Mouse (Mus musculus): ENCODE results near the gene Smim13. TPM values are rescaled to one million over a fixed set of nuclear protein-coding genes. Genes with fewer than 3 reads are reported as not detected.

Gene Smim13
- total and polyA plus RNA-seq, 2 experiments, result 5.2 to 14.6 TPM

GRCm38 (mm10) chr13:41293595-41293994 lies 44.0 kb downstream of the Smim13 start:
- no peak overlapping the region for H3K9ac ChIP-seq (ENCODE audit: low read depth, low read length)
- H3K79me2 ChIP-seq (ENCODE audit: control insufficient read depth, insufficient read depth, low read length), result no peaks in the 10 kb centered on the region
- no peak overlapping the region for H3K4me3 ChIP-seq (ENCODE audit: insufficient read depth, low read depth, low read length)
- TF ChIP-seq CTCF (IDR thresholded peaks at IDR 0.05; ENCODE audit: low read depth, low read length) (no peak), POLR2A (IDR thresholded peaks at IDR 0.05; ENCODE audit: extremely low read depth, insufficient read depth, low read length) (no peak)
- no peak overlapping the region for H3K27ac ChIP-seq (replicated peaks; ENCODE audit: insufficient read depth, low read depth, low read length)
- H3K36me3 ChIP-seq (ENCODE audit: control insufficient read depth, insufficient read depth, low read length), result no peaks in the 10 kb centered on the region
- no peaks in the 10 kb centered on the region for H3K27me3 ChIP-seq (ENCODE audit: control insufficient read depth, insufficient read depth, low read length)
- no peaks in the 10 kb centered on the region for H3K4me1 ChIP-seq (ENCODE audit: control insufficient read depth, insufficient read depth, low read length)
- no peak for DNase-seq (ENCODE audit: extremely low read depth, low read depth, low spot score)
- 89% methylated on average over 5 of the region's 5 CpGs for WGBS

- DNase-seq (ENCODE audit: extremely low read depth, low read depth, low spot score), result no peak
- no peaks in the 10 kb centered on the region for H3K27me3 ChIP-seq (ENCODE audit: control insufficient read depth, insufficient read depth, low read length)
- no peak for TF ChIP-seq POLR2A (IDR thresholded peaks at IDR 0.05; ENCODE audit: extremely low read depth, insufficient read depth, low read length)
- TF ChIP-seq CTCF (IDR thresholded peaks at IDR 0.05; ENCODE audit: low read depth, low read length), result no peak
- no peaks in the 10 kb centered on the region for H3K36me3 ChIP-seq (ENCODE audit: control insufficient read depth, insufficient read depth, low read length)
- H3K4me1 ChIP-seq (ENCODE audit: control insufficient read depth, insufficient read depth, low read length), result no peaks in the 10 kb centered on the region; the same call in 1 of the 2 replicates
- H3K27ac ChIP-seq (replicated peaks; ENCODE audit: insufficient read depth, low read depth, low read length), result no peak overlapping the region
- no peak overlapping the region for H3K9ac ChIP-seq (ENCODE audit: low read depth, low read length)
- H3K4me3 ChIP-seq (ENCODE audit: insufficient read depth, low read depth, low read length), result no peak overlapping the region
- no peaks in the 10 kb centered on the region for H3K79me2 ChIP-seq (ENCODE audit: control insufficient read depth, insufficient read depth, low read length)
- WGBS, result 68% methylated on average over 6 of the region's 6 CpGs
Measured at GRCm38 (mm10) chr13:41295886-41296285, 46.2 kb downstream of the Smim13 start.

GRCm38 (mm10) chr13:41296396-41296795 lies 46.8 kb downstream of the Smim13 start:
- TF ChIP-seq CTCF (IDR thresholded peaks at IDR 0.05; ENCODE audit: low read depth, low read length) (no peak), POLR2A (IDR thresholded peaks at IDR 0.05; ENCODE audit: extremely low read depth, insufficient read depth, low read length) (no peak)
- H3K4me3 ChIP-seq (ENCODE audit: insufficient read depth, low read depth, low read length), result no peak overlapping the region
- H3K79me2 ChIP-seq (ENCODE audit: control insufficient read depth, insufficient read depth, low read length), result no peaks in the 10 kb centered on the region
- no peak for DNase-seq (ENCODE audit: extremely low read depth, low read depth, low spot score)
- H3K4me1 ChIP-seq (ENCODE audit: control insufficient read depth, insufficient read depth, low read length), result no peaks in the 10 kb centered on the region; the same call in 1 of the 2 replicates
- 84% methylated on average over 10 of the region's 10 CpGs for WGBS
- no peak overlapping the region for H3K9ac ChIP-seq (ENCODE audit: low read depth, low read length)
- H3K36me3 ChIP-seq (ENCODE audit: control insufficient read depth, insufficient read depth, low read length), result no peaks in the 10 kb centered on the region
- no peak overlapping the region for H3K27ac ChIP-seq (replicated peaks; ENCODE audit: insufficient read depth, low read depth, low read length)
- no peaks in the 10 kb centered on the region for H3K27me3 ChIP-seq (ENCODE audit: control insufficient read depth, insufficient read depth, low read length)

GRCm38 (mm10) chr13:41298533-41298932 lies 48.9 kb downstream of the Smim13 start:
- DNase-seq (ENCODE audit: extremely low read depth, low read depth, low spot score), result no peak
- TF ChIP-seq POLR2A (IDR thresholded peaks at IDR 0.05; ENCODE audit: extremely low read depth, insufficient read depth, low read length) (no peak), CTCF (IDR thresholded peaks at IDR 0.05; ENCODE audit: low read depth, low read length) (peak; percentile 6; the same call in 1 of the 2 replicates)
- Histone ChIP-seq H3K36me3 (ENCODE audit: control insufficient read depth, insufficient read depth, low read length) (no peaks in the 10 kb centered on the region), H3K4me3 (ENCODE audit: insufficient read depth, low read depth, low read length) (no peak overlapping the region), H3K4me1 (ENCODE audit: control insufficient read depth, insufficient read depth, low read length) (no peaks in the 10 kb centered on the region; the same call in 1 of the 2 replicates), H3K9ac (ENCODE audit: low read depth, low read length) (no peak overlapping the region), H3K79me2 (ENCODE audit: control insufficient read depth, insufficient read depth, low read length) (no peaks in the 10 kb centered on the region), H3K27ac (replicated peaks; ENCODE audit: insufficient read depth, low read depth, low read length) (no peak overlapping the region), H3K27me3 (ENCODE audit: control insufficient read depth, insufficient read depth, low read length) (no peaks in the 10 kb centered on the region)
- WGBS, result 31% methylated on average over 2 of the region's 2 CpGs

GRCm38 (mm10) chr13:41298996-41299395 lies 49.4 kb downstream of the Smim13 start:
- 62% methylated on average over 5 of the region's 5 CpGs for WGBS

GRCm38 (mm10) chr13:41300037-41300436 lies 50.4 kb downstream of the Smim13 start:
- Histone ChIP-seq H3K9ac (ENCODE audit: low read depth, low read length) (no peak overlapping the region), H3K4me1 (ENCODE audit: control insufficient read depth, insufficient read depth, low read length) (no peaks in the 10 kb centered on the region; the same call in 1 of the 2 replicates), H3K4me3 (ENCODE audit: insufficient read depth, low read depth, low read length) (no peak overlapping the region), H3K79me2 (ENCODE audit: control insufficient read depth, insufficient read depth, low read length) (no peaks in the 10 kb centered on the region), H3K27me3 (ENCODE audit: control insufficient read depth, insufficient read depth, low read length) (no peaks in the 10 kb centered on the region), H3K36me3 (ENCODE audit: control insufficient read depth, insufficient read depth, low read length) (no peaks in the 10 kb centered on the region), H3K27ac (replicated peaks; ENCODE audit: insufficient read depth, low read depth, low read length) (no peak overlapping the region)
- WGBS, result 79% methylated on average over 4 of the region's 4 CpGs
- no peak for TF ChIP-seq POLR2A (IDR thresholded peaks at IDR 0.05; ENCODE audit: extremely low read depth, insufficient read depth, low read length)
- no peak for TF ChIP-seq CTCF (IDR thresholded peaks at IDR 0.05; ENCODE audit: low read depth, low read length)
- no peak for DNase-seq (ENCODE audit: extremely low read depth, low read depth, low spot score)

More at GRCm38 (mm10) chr13:41298996-41299395, 49.4 kb downstream of the Smim13 start:
- Histone ChIP-seq H3K79me2 (ENCODE audit: control insufficient read depth, insufficient read depth, low read length) (no peaks in the 10 kb centered on the region), H3K4me3 (ENCODE audit: insufficient read depth, low read depth, low read length) (no peak overlapping the region), H3K27me3 (ENCODE audit: control insufficient read depth, insufficient read depth, low read length) (no peaks in the 10 kb centered on the region), H3K27ac (replicated peaks; ENCODE audit: insufficient read depth, low read depth, low read length) (no peak overlapping the region), H3K4me1 (ENCODE audit: control insufficient read depth, insufficient read depth, low read length) (no peaks in the 10 kb centered on the region; the same call in 1 of the 2 replicates), H3K9ac (ENCODE audit: low read depth, low read length) (no peak overlapping the region), H3K36me3 (ENCODE audit: control insufficient read depth, insufficient read depth, low read length) (no peaks in the 10 kb centered on the region)
- DNase-seq (ENCODE audit: extremely low read depth, low read depth, low spot score), result no peak
- TF ChIP-seq CTCF (IDR thresholded peaks at IDR 0.05; ENCODE audit: low read depth, low read length) (no peak), POLR2A (IDR thresholded peaks at IDR 0.05; ENCODE audit: extremely low read depth, insufficient read depth, low read length) (no peak)

All from liver, adult 2 months (tissue).